Mouse (Mus musculus) midbrain, postnatal 0 days (tissue): Measurements from ENCODE around the gene Gpr31b. TPM values are rescaled to one million over a fixed set of nuclear protein-coding genes. Genes with fewer than 3 reads are reported as not detected.
"Not testable (repeated sequence)": the region's sequence is repeated elsewhere in the genome, so short reads cannot be mapped to it uniquely, and the experiment has no call there.

ENCODE experiments used
- ATAC-seq: fragments of 200-750 bp; cut with Nextera tagmentation; 2 replicates; pipeline ENCODE4 v1.8.0; 2017; ENCODE audit warnings: moderate number of reproducible peaks, mild to moderate bottlenecking, moderate TSS enrichment, moderate library complexity; ENCODE audit not compliant: low FRiP score
- DNase-seq: peaks from one replicate; pipeline ENCODE4 v3.0.0-alpha.2; 2015; ENCODE audit warnings: low spot score
- H3K27ac ChIP-seq: fragments of 300-500 bp; sonication (generic); 2 replicates; pipeline ENCODE4 v1.5.1; 2014; ENCODE audit warnings: low read depth, mild to moderate bottlenecking, low read length, mixed read lengths
- H3K27me3 ChIP-seq: fragments of 300-500 bp; sonication (generic); 2 replicates; pipeline ENCODE4 v1.6.1; 2014; ENCODE audit warnings: low read length, control low read depth, mixed read lengths; ENCODE audit not compliant: insufficient read depth
- H3K36me3 ChIP-seq: fragments of 300-500 bp; sonication (generic); 2 replicates; pipeline ENCODE4 v1.6.1; 2014; ENCODE audit warnings: low read length, control low read depth, mixed read lengths; ENCODE audit not compliant: insufficient read depth
- H3K4me1 ChIP-seq: fragments of 300-500 bp; sonication (generic); 2 replicates; pipeline ENCODE4 v1.6.1; 2014; ENCODE audit warnings: mild to moderate bottlenecking, control low read depth, antibody characterized with exemption, low read length, mixed read lengths; ENCODE audit not compliant: insufficient read depth
- H3K4me2 ChIP-seq: fragments of 300-500 bp; sonication (generic); 2 replicates; pipeline ENCODE4 v1.6.1; 2014; ENCODE audit warnings: low read depth, mild to moderate bottlenecking, low read length, mixed read lengths; ENCODE audit not compliant: poor library complexity, severe bottlenecking
- H3K4me3 ChIP-seq: fragments of 300-500 bp; sonication (generic); 2 replicates; pipeline ENCODE4 v1.5.1; 2014; ENCODE audit warnings: low read depth, mild to moderate bottlenecking, low read length, moderate library complexity
- H3K9ac ChIP-seq: fragments of 300-500 bp; sonication (generic); replicated peaks from 2 replicates; pipeline ENCODE4 v1.6.1; 2014; ENCODE audit warnings: mild to moderate bottlenecking, low read length, moderate library complexity, mixed read lengths; ENCODE audit not compliant: poor library complexity, severe bottlenecking
- H3K9me3 ChIP-seq: fragments of 300-500 bp; sonication (generic); 2 replicates; pipeline ENCODE4 v1.6.1; 2016; ENCODE audit warnings: low read length, control low read depth
- CTCF ChIP-seq: IDR thresholded peaks from 2 replicates; pipeline ENCODE4 v1.5.1; 2016; ENCODE audit warnings: antibody characterized with exemption, mild to moderate bottlenecking
- WGBS: fragments of 180-500 bp; shearing (Covaris S2); extraction: QIAGEN DNeasy Blood & Tissue Kit; methylation state at CpG from one replicate; pipeline ENCODE4 v1.1.7; 2014; 5-methylcytosine and 5-hydroxymethylcytosine counted together
- polyA plus RNA-seq: library from polyadenylated mRNA; unstranded; fragments of >200 nt; fragmentation: Nextera tagmentation; extraction: Ambion mirVana; gene quantifications from 2 replicates; pipeline ENCODE4 v1.2.1, GENCODE M21; 2015
- total RNA-seq: library from RNA; depleted of rRNA; stranded (reverse); fragments of >200 nt; gene quantifications from 2 replicates; pipeline ENCODE4 v1.2.3, GENCODE M21; 2014

The Gpr31b gene
- total and polyA plus RNA-seq, 2 experiments from 2014 or later: 1.0 TPM; not detected in 1

- peak; percentile 73 for TF ChIP-seq CTCF
Measured at GRCm38 (mm10) chr17:13043846-13044673, 8.0 kb downstream of the Gpr31b start.

DNA sequence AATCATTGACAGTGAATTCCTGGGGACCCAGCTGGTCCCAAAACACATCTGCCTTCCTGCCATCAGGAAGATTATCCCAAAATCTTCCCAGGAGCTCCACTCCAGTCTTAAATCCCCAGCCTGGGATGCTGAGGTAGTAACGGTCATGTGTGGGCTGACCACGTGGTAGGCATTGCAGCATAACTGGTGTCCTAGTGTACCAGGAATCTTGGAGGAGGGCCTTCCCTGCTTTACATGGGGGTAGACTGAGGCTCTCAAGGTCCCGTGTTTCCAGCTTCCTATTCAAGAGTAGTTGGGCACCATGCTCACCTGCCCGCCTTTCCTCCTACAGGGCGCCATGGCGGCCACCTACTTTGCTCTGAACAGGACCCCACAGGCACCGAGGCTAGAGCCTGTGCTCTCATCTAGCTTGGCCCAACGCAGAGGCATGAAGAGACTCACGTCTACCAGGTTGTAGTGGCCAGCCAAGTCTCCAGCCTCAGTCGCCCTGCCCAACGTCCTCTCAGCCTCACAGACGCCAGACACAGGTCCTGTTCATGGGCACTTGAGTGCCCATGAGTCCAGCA lies 15.4 kb downstream of the Gpr31b start:
- not testable (repeated sequence) for H3K9me3 ChIP-seq, H3K4me2 ChIP-seq, H3K27me3 ChIP-seq, DNase-seq, H3K27ac ChIP-seq, H3K4me1 ChIP-seq, H3K4me3 ChIP-seq, H3K36me3 ChIP-seq, H3K9ac ChIP-seq, ATAC-seq
- 76% methylated on average over 3 of the region's 12 CpGs for WGBS

More at GRCm38 (mm10) chr17:13043846-13044673, 8.0 kb downstream of the Gpr31b start:
- H3K4me3 ChIP-seq, H3K27ac ChIP-seq, H3K36me3 ChIP-seq, H3K27me3 ChIP-seq, H3K4me2 ChIP-seq, H3K9me3 ChIP-seq, H3K9ac ChIP-seq, H3K4me1 ChIP-seq: not testable (repeated sequence)
- ATAC-seq (peak; percentile 86), DNase-seq (peak; percentile 84)
- 4% methylated on average over 3 of the region's 4 CpGs for WGBS

DNA sequence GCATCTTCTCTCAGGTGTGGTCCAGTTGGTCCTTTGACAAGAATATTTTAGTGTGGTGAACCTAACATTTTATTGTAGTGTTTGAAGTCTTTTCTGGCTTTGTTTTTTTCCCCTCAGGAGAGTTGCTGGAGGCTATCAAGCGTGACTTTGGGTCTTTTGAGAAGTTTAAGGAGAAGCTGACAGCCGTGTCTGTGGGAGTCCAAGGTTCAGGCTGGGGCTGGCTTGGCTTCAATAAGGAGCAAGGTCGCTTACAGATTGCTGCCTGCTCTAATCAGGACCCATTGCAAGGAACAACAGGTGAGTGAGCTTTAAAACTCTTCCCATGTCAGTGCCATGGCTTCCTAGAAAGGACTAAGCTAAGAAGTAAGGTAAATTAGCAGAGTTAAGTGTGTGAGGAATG lies 38.8 kb downstream of the Gpr31b start:
- Histone ChIP-seq H3K4me2 (no peak overlapping the region), H3K9me3 (no peaks in the 10 kb centered on the region), H3K36me3 (peaks cover 34% of the 10 kb centered on the region), H3K4me1 (0 out of 2 replicates have a peak, but pooled peaks cover 4% of the 10 kb centered on the region), H3K27ac (no peak overlapping the region), H3K4me3 (no peak overlapping the region), H3K9ac (no peak overlapping the region), H3K27me3 (no peaks in the 10 kb centered on the region)
- ATAC-seq: no peak
- 52% methylated on average over 3 of the region's 3 CpGs for WGBS
- TF ChIP-seq CTCF: no peak
- no peak for DNase-seq

GRCm38 (mm10) chr17:13009887-13010286 lies 42.2 kb downstream of the Gpr31b start:
- WGBS: 36% methylated on average over 3 of the region's 3 CpGs
- Histone ChIP-seq H3K9ac (no peak overlapping the region), H3K27me3 (no peaks in the 10 kb centered on the region), H3K4me1 (0 out of 2 replicates have a peak, but pooled peaks cover 4% of the 10 kb centered on the region), H3K27ac (no peak overlapping the region), H3K9me3 (no peaks in the 10 kb centered on the region), H3K4me3 (no peak overlapping the region), H3K36me3 (peaks cover 24% of the 10 kb centered on the region), H3K4me2 (no peak overlapping the region)
- peak; percentile 76 for TF ChIP-seq CTCF
- DNase-seq (peak; percentile 81), ATAC-seq (no peak)

DNA sequence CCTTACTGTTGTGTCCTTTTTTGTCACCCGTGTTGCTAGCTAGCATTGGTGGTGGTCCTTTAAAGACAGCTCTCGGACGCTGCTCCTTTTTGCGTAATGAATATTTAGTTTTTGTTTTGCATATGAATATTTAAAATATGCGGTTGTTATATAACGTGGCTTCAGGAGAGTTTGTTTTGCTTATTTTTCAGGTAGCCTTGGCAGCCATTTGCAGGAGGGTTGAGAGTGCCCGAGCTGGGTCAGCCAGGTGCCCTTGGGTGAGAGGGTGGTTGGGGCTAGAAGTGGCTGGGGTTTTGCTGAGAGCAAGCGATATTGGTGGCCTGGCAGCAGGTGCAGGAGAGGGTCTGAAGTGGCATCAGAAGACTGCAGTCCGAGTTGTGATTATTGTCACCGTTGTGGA lies 43.6 kb downstream of the Gpr31b start:
- Histone ChIP-seq H3K4me3 (peak overlapping the region; percentile 89), H3K27ac (peak overlapping the region; percentile 85; the same call in 1 of the 2 replicates), H3K27me3 (no peaks in the 10 kb centered on the region), H3K9me3 (no peaks in the 10 kb centered on the region), H3K9ac (peak overlapping the region; percentile 82), H3K36me3 (peaks cover 10% of the 10 kb centered on the region), H3K4me2 (peak overlapping the region; percentile 69), H3K4me1 (0 out of 2 replicates have a peak, but pooled peaks cover 4% of the 10 kb centered on the region)
- no peak for TF ChIP-seq CTCF
- DNase-seq (no peak), ATAC-seq (no peak)
- under 1% methylated on average over 10 of the region's 10 CpGs for WGBS
